Mouse (Mus musculus): ENCODE data around the gene Synm.

GRCm38 (mm10) chr7:67768125-67768524 is 8.6 kb upstream of the Synm start:
- no peak for TF ChIP-seq CTCF (IDR thresholded peaks at IDR 0.05; ENCODE audit: extremely low read depth, insufficient read depth, low read length)
- no peak for TF ChIP-seq POLR2A (IDR thresholded peaks at IDR 0.05; ENCODE audit: extremely low read depth, insufficient read depth, low read length)
